Mouse (Mus musculus) stomach, embryonic 14.5 days (tissue): ENCODE measurements around the gene Nphp3. TPM values are rescaled to one million over a fixed set of nuclear protein-coding genes. Genes with fewer than 3 reads are reported as not detected.

Experiments
- ATAC-seq: fragments of 200-750 bp; cut with Nextera tagmentation; 2 replicates; pipeline ENCODE4 v1.8.0; 2017; ENCODE audit warnings: low read depth, moderate TSS enrichment; ENCODE audit not compliant: insufficient number of reproducible peaks, insufficient read depth, low FRiP score
- H3K27ac ChIP-seq: fragments of 300-500 bp; sonication (generic); 2 replicates; pipeline ENCODE4 v1.5.1; 2014; ENCODE audit warnings: mild to moderate bottlenecking, low read length, moderate library complexity, mixed read lengths
- H3K27me3 ChIP-seq: fragments of 300-500 bp; sonication (generic); 2 replicates; pipeline ENCODE4 v1.6.1; 2014; ENCODE audit warnings: low read length, control low read depth, mixed read lengths; ENCODE audit not compliant: control insufficient read depth, insufficient read depth
- H3K36me3 ChIP-seq: fragments of 300-500 bp; sonication (generic); 2 replicates; pipeline ENCODE4 v1.6.1; 2014; ENCODE audit warnings: mild to moderate bottlenecking, control low read depth, low read length, moderate library complexity, mixed read lengths; ENCODE audit not compliant: control insufficient read depth, insufficient read depth
- H3K4me1 ChIP-seq: fragments of 300-500 bp; sonication (generic); 2 replicates; pipeline ENCODE4 v1.6.1; 2014; ENCODE audit warnings: low read length, control low read depth, mixed read lengths; ENCODE audit not compliant: control insufficient read depth, insufficient read depth
- H3K4me2 ChIP-seq: fragments of 300-500 bp; sonication (generic); replicated peaks from 2 replicates; pipeline ENCODE4 v1.6.1; 2014; ENCODE audit warnings: low read depth, low read length, control low read depth
- H3K4me3 ChIP-seq: fragments of 300-500 bp; sonication (generic); 2 replicates; pipeline ENCODE4 v1.5.1; 2014; ENCODE audit warnings: low read depth, low read length, control low read depth
- H3K9ac ChIP-seq: fragments of 300-500 bp; sonication (generic); replicated peaks from 2 replicates; pipeline ENCODE4 v1.6.1; 2014; ENCODE audit warnings: low read depth, mild to moderate bottlenecking, control low read depth, low read length, moderate library complexity, mixed read lengths
- H3K9me3 ChIP-seq: fragments of 300-500 bp; sonication (generic); 2 replicates; pipeline ENCODE4 v1.6.1; 2016; ENCODE audit warnings: low read depth, low read length, control low read depth; ENCODE audit not compliant: control insufficient read depth
- WGBS: fragments of 180-500 bp; shearing (Covaris S2); extraction: QIAGEN DNeasy Blood & Tissue Kit; methylation state at CpG from one replicate; pipeline ENCODE4 v1.1.7; 2014; 5-methylcytosine and 5-hydroxymethylcytosine counted together
- polyA plus RNA-seq: library from polyadenylated mRNA; unstranded; fragments of >200 nt; fragmentation: Nextera tagmentation; extraction: Ambion mirVana; gene quantifications from 2 replicates; pipeline ENCODE4 v1.2.1, GENCODE M21; 2014

The Nphp3 gene
- polyA plus RNA-seq, 1 experiment from 2014 or later: 7.3 TPM

DNA sequence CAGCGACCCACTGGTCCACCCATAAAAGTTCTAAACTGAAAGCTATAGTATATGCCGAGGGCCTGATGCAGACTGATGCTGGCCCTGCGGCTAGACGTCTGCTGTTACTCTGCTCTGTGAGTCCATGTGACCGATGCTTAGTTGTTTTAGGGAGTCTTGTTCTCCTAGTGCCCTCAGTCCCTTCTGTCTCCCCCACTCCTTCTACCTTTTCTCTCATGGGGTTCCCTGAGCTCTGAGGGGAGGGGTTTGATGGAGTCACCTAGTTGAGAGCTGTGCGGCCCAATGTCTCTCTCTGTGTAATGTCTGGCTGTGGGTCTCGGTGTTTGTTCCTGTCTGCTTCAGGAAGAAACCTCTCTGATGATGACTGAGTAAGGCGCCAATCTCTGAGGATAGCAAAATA is 24.8 kb downstream of the Nphp3 start:
- Histone ChIP-seq H3K4me1 (no peaks in the 10 kb centered on the region), H3K9me3 (no peaks in the 10 kb centered on the region), H3K27ac (no peak overlapping the region), H3K9ac (no peak overlapping the region), H3K36me3 (peaks cover 6% of the 10 kb centered on the region), H3K4me2 (no peak overlapping the region), H3K27me3 (no peaks in the 10 kb centered on the region), H3K4me3 (no peak overlapping the region)
- WGBS: 91% methylated on average over 8 of the region's 8 CpGs
- no peak for ATAC-seq

GRCm38 (mm10) chr9:104029861-104030260 is 27.5 kb downstream of the Nphp3 start:
- peaks cover 1% of the 10 kb centered on the region for H3K36me3 ChIP-seq
- H3K9ac ChIP-seq: no peak overlapping the region
- no peak overlapping the region for H3K4me2 ChIP-seq
- no peak overlapping the region for H3K4me3 ChIP-seq
- no peaks in the 10 kb centered on the region for H3K4me1 ChIP-seq
- no peaks in the 10 kb centered on the region for H3K9me3 ChIP-seq
- ATAC-seq: no peak
- 92% methylated on average over 11 of the region's 11 CpGs for WGBS
- no peaks in the 10 kb centered on the region for H3K27me3 ChIP-seq
- no peak overlapping the region for H3K27ac ChIP-seq

- no peak for ATAC-seq
- 72% methylated on average over 8 of the region's 8 CpGs for WGBS
- H3K4me3 ChIP-seq: no peak overlapping the region
- H3K9ac ChIP-seq: no peak overlapping the region
- H3K36me3 ChIP-seq: peaks cover 8% of the 10 kb centered on the region
- no peaks in the 10 kb centered on the region for H3K27me3 ChIP-seq
- H3K4me1 ChIP-seq: no peaks in the 10 kb centered on the region
- H3K27ac ChIP-seq: no peak overlapping the region
- H3K9me3 ChIP-seq: no peaks in the 10 kb centered on the region
- H3K4me2 ChIP-seq: no peak overlapping the region
These were observed 31.9 kb downstream of the Nphp3 start for GRCm38 (mm10) chr9:104034231-104034630.

DNA sequence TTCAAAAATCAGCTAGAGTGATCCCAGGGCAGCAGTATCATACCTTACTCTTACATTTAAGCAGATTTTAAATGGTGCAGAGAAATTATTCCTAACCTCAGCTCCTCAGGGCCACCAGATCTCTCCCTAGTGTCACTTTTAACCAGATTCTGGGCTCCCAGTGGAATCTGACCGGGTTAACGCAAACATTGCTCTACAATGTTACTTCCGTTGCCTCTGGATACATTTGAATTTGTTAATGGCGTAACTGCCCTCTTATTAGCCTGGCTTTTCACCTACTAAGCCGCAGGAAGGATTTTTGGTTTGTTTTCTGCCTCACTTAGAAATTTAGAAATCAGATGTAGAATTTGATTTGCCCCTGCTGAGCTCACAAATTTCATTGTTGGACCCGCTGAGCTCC is 32.4 kb downstream of the Nphp3 start:
- no peak for ATAC-seq
- Histone ChIP-seq H3K4me3 (no peak overlapping the region), H3K4me1 (no peaks in the 10 kb centered on the region), H3K27ac (no peak overlapping the region), H3K9ac (no peak overlapping the region), H3K27me3 (no peaks in the 10 kb centered on the region), H3K36me3 (peaks cover 8% of the 10 kb centered on the region), H3K9me3 (no peaks in the 10 kb centered on the region), H3K4me2 (no peak overlapping the region)
- WGBS: 68% methylated on average over 6 of the region's 6 CpGs

DNA sequence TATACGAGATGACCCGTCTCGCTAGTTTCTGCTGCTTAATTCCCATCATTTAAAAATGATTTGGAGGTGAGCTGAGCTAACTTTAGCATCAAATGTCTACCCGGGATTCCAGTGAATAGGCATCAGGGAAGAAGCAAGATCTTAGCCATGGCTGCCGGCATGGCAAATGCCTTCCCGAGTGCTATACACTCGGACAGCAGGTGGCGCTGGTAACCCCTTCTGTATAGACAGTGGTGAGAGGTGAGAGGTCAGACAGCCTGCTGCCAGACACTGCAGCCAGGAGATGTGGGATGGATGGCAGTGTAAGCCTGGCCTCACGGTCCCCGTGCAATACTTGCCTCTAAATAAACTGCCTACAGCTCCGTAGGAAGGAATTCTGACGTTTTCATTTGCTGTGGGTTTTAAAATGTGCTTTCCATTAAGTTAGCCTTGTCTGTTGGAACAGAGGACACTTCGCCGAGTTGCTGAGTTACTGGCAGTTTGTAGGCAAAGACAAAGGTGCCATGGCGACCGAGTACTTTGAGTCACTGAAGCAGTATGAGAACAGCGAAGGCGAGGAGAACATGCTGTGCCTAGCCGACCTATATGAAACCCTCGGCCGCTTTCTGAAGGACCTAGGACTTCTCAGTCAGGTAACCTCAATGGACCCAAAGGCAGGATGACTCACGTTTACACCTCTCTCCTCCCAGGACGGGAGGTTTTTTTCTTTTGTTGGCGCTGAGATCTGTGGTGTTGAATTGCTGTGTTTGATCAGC is 33.1 kb downstream of the Nphp3 start:
- Histone ChIP-seq H3K9me3 (no peaks in the 10 kb centered on the region), H3K4me3 (no peak overlapping the region), H3K4me1 (no peaks in the 10 kb centered on the region), H3K27me3 (no peaks in the 10 kb centered on the region), H3K27ac (no peak overlapping the region), H3K9ac (no peak overlapping the region), H3K4me2 (no peak overlapping the region), H3K36me3 (peaks cover 8% of the 10 kb centered on the region)
- 51% methylated on average over 24 of the region's 24 CpGs for WGBS
- ATAC-seq: no peak

DNA sequence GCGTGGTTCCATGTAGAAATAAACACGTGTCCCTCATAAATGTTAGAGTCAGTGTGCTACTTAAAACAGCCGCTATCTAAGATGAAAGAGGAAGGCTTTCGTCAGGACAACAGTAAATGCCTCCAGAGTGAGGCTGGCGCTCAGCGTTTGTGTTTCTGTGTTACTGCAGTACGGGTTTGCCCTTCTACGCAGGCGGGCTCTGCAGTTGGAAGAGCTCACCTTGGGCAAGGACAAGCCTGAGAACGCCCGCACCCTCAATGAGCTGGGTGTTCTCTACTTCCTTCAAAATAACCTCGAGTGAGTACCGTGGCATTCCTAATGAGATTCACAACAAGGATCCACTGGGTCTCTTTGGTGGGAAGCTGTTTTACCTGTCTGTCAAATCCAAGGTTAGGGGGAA is 35.9 kb downstream of the Nphp3 start:
- Histone ChIP-seq H3K27ac (no peak overlapping the region), H3K9ac (no peak overlapping the region), H3K4me3 (no peak overlapping the region), H3K4me1 (no peaks in the 10 kb centered on the region), H3K4me2 (no peak overlapping the region), H3K9me3 (no peaks in the 10 kb centered on the region), H3K27me3 (no peaks in the 10 kb centered on the region), H3K36me3 (peaks cover 8% of the 10 kb centered on the region)
- 91% methylated on average over 13 of the region's 13 CpGs for WGBS
- no peak for ATAC-seq

- no peaks in the 10 kb centered on the region for H3K9me3 ChIP-seq
- no peaks in the 10 kb centered on the region for H3K4me1 ChIP-seq
- H3K4me2 ChIP-seq: no peak overlapping the region
- H3K27ac ChIP-seq: no peak overlapping the region
- H3K36me3 ChIP-seq: peaks cover 8% of the 10 kb centered on the region
- H3K27me3 ChIP-seq: no peaks in the 10 kb centered on the region
- no peak overlapping the region for H3K4me3 ChIP-seq
- no peak overlapping the region for H3K9ac ChIP-seq
- ATAC-seq: no peak
- WGBS: 91% methylated on average over 21 of the region's 21 CpGs
These were observed 36.8 kb downstream of the Nphp3 start for GRCm38 (mm10) chr9:104039031-104039695.

DNA sequence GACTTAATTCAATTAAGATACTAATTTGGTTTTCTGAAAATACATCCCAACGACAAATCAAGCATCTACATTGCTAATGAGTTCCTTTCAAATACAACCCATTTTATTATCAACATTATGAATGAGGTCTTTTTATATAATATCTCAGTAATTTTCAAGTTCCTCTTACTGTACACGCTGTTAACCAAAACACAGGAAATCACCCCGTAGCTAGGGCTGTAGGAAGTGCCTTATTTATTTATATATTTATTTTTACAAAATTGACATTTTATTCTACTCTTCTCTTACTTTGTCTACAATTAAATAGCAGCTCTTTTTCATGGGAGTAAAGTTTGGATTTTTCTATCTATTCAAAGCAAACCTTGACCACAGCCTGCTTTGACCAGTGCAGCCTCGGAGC is 37.4 kb downstream of the Nphp3 start:
- Histone ChIP-seq H3K9me3 (no peaks in the 10 kb centered on the region), H3K4me2 (no peak overlapping the region), H3K9ac (no peak overlapping the region), H3K36me3 (peaks cover 8% of the 10 kb centered on the region), H3K4me3 (no peak overlapping the region), H3K27ac (no peak overlapping the region), H3K4me1 (no peaks in the 10 kb centered on the region), H3K27me3 (no peaks in the 10 kb centered on the region)
- ATAC-seq: no peak
- WGBS: 82% methylated on average over 4 of the region's 4 CpGs
